Mouse (Mus musculus): Measurements from ENCODE around the gene Tinagl1. TPM values are rescaled to one million over a fixed set of nuclear protein-coding genes. Genes with fewer than 3 reads are reported as not detected.

The Tinagl1 gene
- polyA plus RNA-seq, 1 experiment from 2014 or later = 32.9 TPM

GRCm38 (mm10) chr4:130195924-130196323 is 21.0 kb upstream of the Tinagl1 start:
- 62% methylated on average over 13 of the region's 13 CpGs for WGBS (ENCODE audit: insufficient replicate concordance)
- Histone ChIP-seq H3K27ac (no peak overlapping the region), H3K9ac (no peak overlapping the region), H3K4me2 (no peak overlapping the region), H3K36me3 (no peaks in the 10 kb centered on the region), H3K4me1 (replicated peaks) (peaks cover 12% of the 10 kb centered on the region), H3K9me3 (replicated peaks) (no peaks in the 10 kb centered on the region), H3K4me3 (replicated peaks) (no peak overlapping the region), H3K27me3 (peaks cover 52% of the 10 kb centered on the region)
- no peak for DNase-seq
- no peak for ATAC-seq (ENCODE audit: low read depth)

DNA sequence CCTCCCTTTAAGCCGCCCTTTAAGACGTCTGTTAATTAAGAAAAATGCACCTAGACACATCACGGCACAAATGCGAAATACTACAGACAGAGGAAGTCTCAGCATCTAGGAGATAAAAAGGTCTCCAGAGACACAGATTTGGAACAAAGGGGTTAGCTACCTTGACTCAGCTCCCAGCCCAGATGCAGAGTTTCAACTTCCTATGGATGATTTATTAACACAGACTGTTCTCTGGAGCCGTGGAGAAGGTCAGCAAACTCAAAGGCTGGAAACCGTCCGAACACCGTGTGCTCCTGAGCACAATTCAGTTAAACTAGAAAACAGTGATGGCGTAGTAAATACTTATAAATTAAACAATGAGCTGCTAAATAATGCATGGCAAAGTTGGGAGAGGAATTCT is 17.3 kb upstream of the Tinagl1 start:
- WGBS (ENCODE audit: insufficient replicate concordance) = 39% methylated on average over 9 of the region's 9 CpGs
- ATAC-seq (ENCODE audit: low read depth) (no peak), DNase-seq (no peak)
- no peak overlapping the region for H3K4me2 ChIP-seq
- H3K27me3 ChIP-seq = peaks cover 41% of the 10 kb centered on the region
- no peaks in the 10 kb centered on the region for H3K9me3 ChIP-seq (replicated peaks)
- no peaks in the 10 kb centered on the region for H3K36me3 ChIP-seq
- H3K27ac ChIP-seq = no peak overlapping the region
- H3K4me1 ChIP-seq (replicated peaks) = peaks cover 3% of the 10 kb centered on the region; the same call in 1 of the 2 replicates
- no peak overlapping the region for H3K9ac ChIP-seq
- H3K4me3 ChIP-seq (replicated peaks) = no peak overlapping the region

DNA sequence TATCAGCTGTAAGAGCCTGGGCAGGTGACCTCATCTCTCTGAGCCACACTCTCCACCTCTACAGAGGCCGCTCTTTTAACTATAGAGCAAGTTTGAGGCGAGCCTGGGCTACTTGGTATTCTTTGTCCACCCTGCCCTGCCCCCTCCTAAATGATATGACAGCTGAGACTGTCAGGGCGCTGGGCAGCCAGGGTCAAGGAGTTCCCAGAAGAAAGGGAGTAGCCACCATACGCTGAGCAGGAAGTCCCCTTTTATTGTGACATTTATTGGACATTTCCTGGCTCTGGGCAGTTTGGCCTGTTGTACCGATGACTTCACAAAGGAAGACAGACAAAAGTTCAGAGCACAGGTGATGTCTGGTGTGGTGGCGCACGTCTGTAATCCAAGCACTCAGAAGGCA is 14.7 kb upstream of the Tinagl1 start:
- Histone ChIP-seq H3K4me3 (replicated peaks) (no peak overlapping the region), H3K4me1 (replicated peaks) (peaks cover 3% of the 10 kb centered on the region; the same call in 1 of the 2 replicates), H3K9me3 (replicated peaks) (no peaks in the 10 kb centered on the region), H3K36me3 (no peaks in the 10 kb centered on the region), H3K9ac (no peak overlapping the region), H3K27me3 (peaks cover 38% of the 10 kb centered on the region), H3K4me2 (no peak overlapping the region), H3K27ac (no peak overlapping the region)
- ATAC-seq (ENCODE audit: low read depth) (no peak), DNase-seq (no peak)
- WGBS (ENCODE audit: insufficient replicate concordance) = 44% methylated on average over 7 of the region's 7 CpGs

- WGBS (ENCODE audit: insufficient replicate concordance) = 2% methylated on average over 13 of the region's 13 CpGs
- Histone ChIP-seq H3K27ac (no peak overlapping the region), H3K4me1 (replicated peaks) (peaks cover 3% of the 10 kb centered on the region; the same call in 1 of the 2 replicates), H3K27me3 (peaks cover 31% of the 10 kb centered on the region; the same call in 1 of the 2 replicates), H3K4me2 (peak overlapping the region; percentile 27; the same call in 1 of the 2 replicates), H3K9ac (no peak overlapping the region), H3K9me3 (replicated peaks) (no peaks in the 10 kb centered on the region), H3K4me3 (replicated peaks) (no peak overlapping the region), H3K36me3 (no peaks in the 10 kb centered on the region)
- DNase-seq (peak; percentile 67), ATAC-seq (ENCODE audit: low read depth) (peak; percentile 34; the same call in 1 of the 2 replicates)
Measured at GRCm38 (mm10) chr4:130188806-130189297, 13.9 kb upstream of the Tinagl1 start.

DNA sequence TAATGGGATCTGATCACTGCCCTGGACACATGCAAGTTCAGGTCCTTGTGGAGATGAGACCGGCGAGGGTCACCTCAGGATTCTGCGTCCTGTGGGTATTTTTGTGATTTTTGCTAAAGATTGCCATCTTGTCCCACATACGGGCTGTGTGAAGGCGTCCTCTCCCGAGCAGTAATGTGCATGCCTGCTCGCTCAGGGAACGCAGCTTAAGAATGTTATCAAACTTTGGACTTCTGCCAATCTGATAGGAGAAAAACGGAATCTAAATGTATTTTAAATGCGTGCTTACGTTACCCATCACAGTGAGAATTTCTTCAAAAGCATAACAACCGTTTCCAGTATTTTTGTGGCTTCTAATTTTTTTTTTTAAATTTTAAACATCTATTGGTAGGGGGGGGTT is 12.0 kb upstream of the Tinagl1 start:
- Histone ChIP-seq H3K4me3 (replicated peaks) (no peak overlapping the region), H3K4me1 (replicated peaks) (peaks cover 3% of the 10 kb centered on the region; the same call in 1 of the 2 replicates), H3K36me3 (no peaks in the 10 kb centered on the region), H3K4me2 (no peak overlapping the region), H3K9me3 (replicated peaks) (no peaks in the 10 kb centered on the region), H3K9ac (no peak overlapping the region), H3K27ac (no peak overlapping the region), H3K27me3 (0 out of 2 replicates have a peak, but pooled peaks cover 23% of the 10 kb centered on the region)
- ATAC-seq (ENCODE audit: low read depth) = no peak
- 69% methylated on average over 12 of the region's 12 CpGs for WGBS (ENCODE audit: insufficient replicate concordance)
- no peak for DNase-seq

- H3K4me1 ChIP-seq (replicated peaks) = peaks cover 3% of the 10 kb centered on the region; the same call in 1 of the 2 replicates
- WGBS (ENCODE audit: insufficient replicate concordance) = 61% methylated on average over 9 of the region's 9 CpGs
- H3K4me3 ChIP-seq (replicated peaks) = no peak overlapping the region
- no peak overlapping the region for H3K9ac ChIP-seq
- H3K36me3 ChIP-seq = no peaks in the 10 kb centered on the region
- H3K27me3 ChIP-seq = 0 out of 2 replicates have a peak, but pooled peaks cover 20% of the 10 kb centered on the region
- H3K9me3 ChIP-seq (replicated peaks) = no peaks in the 10 kb centered on the region
- DNase-seq (no peak), ATAC-seq (ENCODE audit: low read depth) (no peak)
- no peak overlapping the region for H3K27ac ChIP-seq
- H3K4me2 ChIP-seq = no peak overlapping the region
Measured at GRCm38 (mm10) chr4:130186450-130186849, 11.5 kb upstream of the Tinagl1 start.

DNA sequence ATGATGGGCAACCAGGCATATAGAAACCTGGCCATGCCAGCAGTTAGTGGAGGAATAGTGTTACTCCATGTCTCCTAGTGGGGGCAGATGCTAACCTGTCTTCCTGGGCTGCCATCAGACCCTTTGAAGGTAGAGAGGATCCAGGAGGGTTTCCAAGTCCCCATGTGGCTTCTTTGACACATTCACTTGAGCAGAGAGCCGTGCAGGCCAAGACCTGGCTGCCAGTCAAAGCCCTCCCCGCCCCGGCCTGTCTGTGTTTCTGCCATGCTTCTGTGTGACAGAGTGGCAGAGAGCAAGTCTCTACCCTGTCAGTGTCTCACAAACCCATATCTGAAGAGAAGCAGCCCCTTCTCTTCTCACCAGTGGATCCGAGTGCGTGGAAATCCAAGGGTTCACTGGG is 9.0 kb upstream of the Tinagl1 start:
- Histone ChIP-seq H3K4me3 (replicated peaks) (no peak overlapping the region), H3K27ac (no peak overlapping the region), H3K36me3 (no peaks in the 10 kb centered on the region), H3K27me3 (0 out of 2 replicates have a peak, but pooled peaks cover 16% of the 10 kb centered on the region), H3K4me1 (replicated peaks) (peaks cover 3% of the 10 kb centered on the region; the same call in 1 of the 2 replicates), H3K9ac (no peak overlapping the region), H3K9me3 (replicated peaks) (no peaks in the 10 kb centered on the region), H3K4me2 (no peak overlapping the region)
- ATAC-seq (ENCODE audit: low read depth) (no peak), DNase-seq (no peak)
- 77% methylated on average over 5 of the region's 5 CpGs for WGBS (ENCODE audit: insufficient replicate concordance)

DNA sequence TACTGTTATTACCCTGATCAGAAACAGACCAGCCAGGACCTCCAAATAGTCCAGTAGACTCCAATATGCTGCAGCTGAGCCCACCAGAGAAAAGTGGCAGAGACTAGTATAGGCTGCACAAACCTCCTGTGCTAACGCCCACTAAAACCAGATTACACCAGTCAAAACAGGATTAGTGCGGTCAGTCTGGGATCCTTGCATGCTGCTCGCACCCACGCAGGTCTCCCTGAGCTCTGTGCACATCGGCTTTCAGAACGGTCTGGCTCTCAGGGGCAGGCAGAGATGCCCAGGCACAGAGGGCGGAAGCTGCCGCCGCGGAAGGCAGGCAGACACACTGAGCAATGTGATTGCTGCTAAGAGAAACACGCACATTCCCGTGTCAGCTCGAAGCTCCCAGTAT is 8.1 kb upstream of the Tinagl1 start:
- 69% methylated on average over 13 of the region's 13 CpGs for WGBS (ENCODE audit: insufficient replicate concordance)
- ATAC-seq (ENCODE audit: low read depth) = no peak
- Histone ChIP-seq H3K4me3 (replicated peaks) (no peak overlapping the region), H3K9me3 (replicated peaks) (no peaks in the 10 kb centered on the region), H3K27ac (no peak overlapping the region), H3K4me2 (no peak overlapping the region), H3K4me1 (replicated peaks) (no peaks in the 10 kb centered on the region), H3K36me3 (no peaks in the 10 kb centered on the region), H3K9ac (no peak overlapping the region), H3K27me3 (0 out of 2 replicates have a peak, but pooled peaks cover 16% of the 10 kb centered on the region)
- DNase-seq = no peak

- H3K4me1 ChIP-seq (replicated peaks) = peaks cover 2% of the 10 kb centered on the region; the same call in 1 of the 2 replicates
- no peak overlapping the region for H3K9ac ChIP-seq
- H3K4me3 ChIP-seq (replicated peaks) = no peak overlapping the region
- H3K4me2 ChIP-seq = no peak overlapping the region
- H3K9me3 ChIP-seq (replicated peaks) = no peaks in the 10 kb centered on the region
- H3K27ac ChIP-seq = no peak overlapping the region
- ATAC-seq (ENCODE audit: low read depth) = no peak
- H3K27me3 ChIP-seq = peaks cover 18% of the 10 kb centered on the region; the same call in 1 of the 2 replicates
- WGBS (ENCODE audit: insufficient replicate concordance) = 32% methylated on average over 4 of the region's 4 CpGs
- no peak for DNase-seq
- H3K36me3 ChIP-seq = no peaks in the 10 kb centered on the region
Measured at GRCm38 (mm10) chr4:130181886-130182285, 7.0 kb upstream of the Tinagl1 start.

GRCm38 (mm10) chr4:130180909-130181602 is 6.1 kb upstream of the Tinagl1 start:
- H3K9ac ChIP-seq = no peak overlapping the region
- no peak for DNase-seq
- H3K27me3 ChIP-seq = peaks cover 17% of the 10 kb centered on the region
- no peaks in the 10 kb centered on the region for H3K9me3 ChIP-seq (replicated peaks)
- ATAC-seq (ENCODE audit: low read depth) = no peak
- peaks cover 8% of the 10 kb centered on the region for H3K4me1 ChIP-seq (replicated peaks)
- 57% methylated on average over 7 of the region's 7 CpGs for WGBS (ENCODE audit: insufficient replicate concordance)
- no peak overlapping the region for H3K4me2 ChIP-seq
- H3K4me3 ChIP-seq (replicated peaks) = no peak overlapping the region
- no peaks in the 10 kb centered on the region for H3K36me3 ChIP-seq
- no peak overlapping the region for H3K27ac ChIP-seq

DNA sequence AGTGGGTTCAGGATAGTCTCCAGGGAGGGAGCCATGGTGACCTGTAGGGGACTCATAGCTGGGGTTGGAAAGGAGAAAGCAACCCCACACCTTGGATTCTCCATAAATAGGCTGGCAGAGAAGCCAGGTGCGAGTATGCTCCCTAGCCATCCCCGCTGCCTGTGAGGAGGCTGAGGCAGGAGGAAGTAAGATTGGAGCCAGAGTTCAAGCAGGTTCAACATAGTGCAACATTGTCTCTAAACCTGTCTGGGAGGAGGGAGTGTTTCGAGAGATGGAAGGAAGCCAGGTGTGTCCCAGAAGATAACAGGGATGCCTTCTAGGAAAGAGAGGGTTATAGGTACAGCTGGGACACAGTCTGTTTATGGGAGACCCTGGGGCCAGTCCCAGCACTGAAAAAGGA is 5.0 kb upstream of the Tinagl1 start:
- H3K27me3 ChIP-seq = peaks cover 29% of the 10 kb centered on the region
- DNase-seq = no peak
- no peak overlapping the region for H3K9ac ChIP-seq
- no peaks in the 10 kb centered on the region for H3K36me3 ChIP-seq
- H3K4me2 ChIP-seq = no peak overlapping the region
- H3K4me3 ChIP-seq (replicated peaks) = no peak overlapping the region
- no peak overlapping the region for H3K27ac ChIP-seq
- H3K9me3 ChIP-seq (replicated peaks) = no peaks in the 10 kb centered on the region
- ATAC-seq (ENCODE audit: low read depth) = no peak
- 57% methylated on average over 3 of the region's 3 CpGs for WGBS (ENCODE audit: insufficient replicate concordance)
- peaks cover 19% of the 10 kb centered on the region for H3K4me1 ChIP-seq (replicated peaks)

- no peak overlapping the region for H3K4me3 ChIP-seq (replicated peaks)
- ATAC-seq (ENCODE audit: low read depth) (no peak), DNase-seq (no peak)
- no peaks in the 10 kb centered on the region for H3K36me3 ChIP-seq
- H3K9me3 ChIP-seq (replicated peaks) = no peaks in the 10 kb centered on the region
- peaks cover 48% of the 10 kb centered on the region for H3K27me3 ChIP-seq
- H3K4me1 ChIP-seq (replicated peaks) = peaks cover 43% of the 10 kb centered on the region
- 57% methylated on average over 7 of the region's 7 CpGs for WGBS (ENCODE audit: insufficient replicate concordance)
- no peak overlapping the region for H3K9ac ChIP-seq
- no peak overlapping the region for H3K4me2 ChIP-seq
- no peak overlapping the region for H3K27ac ChIP-seq
Measured at GRCm38 (mm10) chr4:130177536-130177935, 2.6 kb upstream of the Tinagl1 start.

Data from liver, embryonic 13.5 days (tissue).